23 mouse cellular contexts compared by ENCODE assay signal in the genomic region with DNA sequence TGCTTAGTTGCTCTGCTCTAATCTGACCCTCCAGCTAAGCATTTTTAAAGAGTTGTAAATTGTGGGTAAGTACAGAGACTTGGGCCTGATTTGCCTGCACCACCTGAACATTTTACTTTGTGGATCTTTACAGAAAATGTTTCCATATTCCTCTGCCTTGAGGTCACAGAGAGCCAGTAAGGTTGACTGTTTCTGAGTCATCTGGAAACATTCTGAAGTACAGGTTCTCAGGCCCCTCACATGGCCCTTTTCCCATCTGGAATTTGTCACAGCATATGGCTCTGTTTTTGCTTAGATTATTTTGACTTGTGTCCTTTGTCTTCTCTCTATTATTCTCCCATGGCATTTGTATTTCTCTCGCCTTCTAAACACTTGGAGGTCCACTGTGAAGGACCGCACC. TPM values are rescaled to one million over a fixed set of nuclear protein-coding genes. Genes with fewer than 3 reads are reported as not detected.
A peak's percentile ranks its signal among the peaks of the same experiment; 100 is the strongest.
DNase-seq lines count a peak whose midpoint lies in the region; ATAC-seq and TF ChIP-seq lines count a peak whose summit lies in the region.
"Had no signal": no experiment of that assay in that cellular context is flagged by ENCODE, and none has a peak within 500 bp of the region (broad histone marks: within the 10 kb centered on the region; RNA-seq: fewer than 3 reads in every experiment).

No protein-coding gene starts in this region.

- ATAC-seq in heart, embryonic 11.5 days (replicated peaks; ENCODE audit: insufficient number of reproducible peaks, low FRiP score, low TSS enrichment), result no peak
- no peak for ATAC-seq in erythroid progenitor cell, adult 5-6 weeks (replicated peaks; ENCODE audit: low FRiP score, poor library complexity, severe bottlenecking)
- ATAC-seq: forebrain, embryonic 14.5 days; forebrain, postnatal 0 days; hindbrain, embryonic 16.5 days; intestine, embryonic 15.5 days had no signal

- dilution Hi-C loops in CH12.LX (cut with MboI; ENCODE audit: extremely low pct_ligation_motif_present, extremely low pct_unique_long_range_greater_than_20kb, low sequenced_read_pairs), result no loop called here

- WGBS in heart, embryonic 11.5 days (ENCODE audit: insufficient replicate concordance), result 78% methylated on average over 2 of the region's 2 CpGs

- no peak overlapping the region for H3K4me2 ChIP-seq in heart, embryonic 11.5 days
- no peak overlapping the region for H3K4me2 ChIP-seq in CH12.LX (ENCODE audit: insufficient read depth, low read depth, poor library complexity, severe bottlenecking)
- H3K4me2 ChIP-seq: hindbrain, embryonic 13.5 days; intestine, embryonic 15.5 days had no signal

- H3K27ac ChIP-seq in heart, embryonic 11.5 days (ENCODE audit: low read depth, low read length), result no peak overlapping the region
- no peak overlapping the region for H3K27ac ChIP-seq in CH12.LX (ENCODE audit: insufficient read depth, low read depth)
- H3K27ac ChIP-seq: heart, adult 2 months; hindbrain, embryonic 10.5 days; hindbrain, embryonic 13.5 days; intestine, embryonic 15.5 days had no signal

- TF ChIP-seq EP300 in CH12.LX (IDR thresholded peaks at IDR 0.05; ENCODE audit: low read length), result peak; percentile 83

- intact Hi-C loops in left cerebral cortex, postnatal 14 days (cut with DNase I), result no loop called here

- H3K36me3 ChIP-seq in heart, embryonic 11.5 days (ENCODE audit: control insufficient read depth, insufficient read depth, low read length), result no peaks in the 10 kb centered on the region
- peaks cover 0 to 17% of the 10 kb centered on the region in 2 experiments for H3K36me3 ChIP-seq in CH12.LX (replicated peaks in 1 of 2; ENCODE audit: control insufficient read depth in 1 of 2, insufficient read depth in 1 of 2, low read length in 1 of 2)
- H3K36me3 ChIP-seq: hindbrain, embryonic 10.5 days; hindbrain, embryonic 13.5 days; intestine, embryonic 15.5 days had no signal

- peaks cover 2% of the 10 kb centered on the region; the same call in 1 of the 2 replicates for H3K4me1 ChIP-seq in heart, embryonic 11.5 days (ENCODE audit: control insufficient read depth, insufficient read depth, low read length)
- peaks cover 0 to 56% of the 10 kb centered on the region in 2 experiments; a peak in 3 of 4 replicates for H3K4me1 ChIP-seq in CH12.LX (ENCODE audit: control insufficient read depth in 1 of 2, insufficient read depth in 2 of 2)
- H3K4me1 ChIP-seq: hindbrain, embryonic 10.5 days; hindbrain, embryonic 13.5 days; intestine, embryonic 15.5 days had no signal

- no peaks in the 10 kb centered on the region; the same call in 1 of the 2 replicates for H3K9me3 ChIP-seq in heart, embryonic 11.5 days (replicated peaks; ENCODE audit: control insufficient read depth, low read length)
- H3K9me3 ChIP-seq in CH12.LX (replicated peaks; ENCODE audit: low read length), result peaks cover 3% of the 10 kb centered on the region
- H3K9me3 ChIP-seq: hindbrain, embryonic 10.5 days; hindbrain, embryonic 13.5 days; intestine, embryonic 15.5 days had no signal

- DNase-seq in heart, adult 11 months, result peak; percentile 23
- DNase-seq in 3T3-L1 (ENCODE audit: low read depth, low spot score), result peak; percentile 36
- DNase-seq in CH12.LX (ENCODE audit: extremely low read depth), result no peak
- DNase-seq in left cerebral cortex, postnatal 14 days (ENCODE audit: low spot score in 2 of 2), result no peak
- DNase-seq: adrenal gland, adult 2 months; adrenal gland, postnatal 14 days; cerebellum, adult 11-12 months; cerebellum, adult 8-10 months; cerebellum, postnatal 10 days; cerebellum, postnatal 36 days; forebrain, postnatal 0 days; gastrocnemius, postnatal 25 days; heart, adult 2 months; heart, postnatal 36 days; kidney, adult 11 months; kidney, adult 8-10 months had no signal

- no peak for TF ChIP-seq CTCF in CH12.LX (conservative IDR thresholded peaks at IDR 0.05 in 1 of 2, IDR thresholded peaks at IDR 0.05 in 1 of 2; ENCODE audit: low read depth in 2 of 2, low read length in 2 of 2)

- H3K79me2 ChIP-seq in CH12.LX (replicated peaks; ENCODE audit: control insufficient read depth, extremely low read depth, insufficient read depth, poor library complexity, severe bottlenecking), result peaks cover 66% of the 10 kb centered on the region

- H3K4me3 ChIP-seq in heart, embryonic 11.5 days (ENCODE audit: low read depth, low read length), result no peak overlapping the region
- no peak overlapping the region for H3K4me3 ChIP-seq in CH12.LX (replicated peaks in 1 of 3; ENCODE audit: low read depth in 2 of 3, low read length in 2 of 3, poor library complexity in 1 of 3)
- H3K4me3 ChIP-seq: heart, adult 2 months; hindbrain, embryonic 10.5 days; hindbrain, embryonic 13.5 days; intestine, embryonic 15.5 days had no signal

- H3K27me3 ChIP-seq in heart, embryonic 11.5 days (ENCODE audit: control insufficient read depth, insufficient read depth, low read length), result no peaks in the 10 kb centered on the region
- no peaks in the 10 kb centered on the region for H3K27me3 ChIP-seq in CH12.LX (replicated peaks)
- H3K27me3 ChIP-seq: hindbrain, embryonic 13.5 days; intestine, embryonic 15.5 days had no signal

- no peak overlapping the region for H3K9ac ChIP-seq in heart, embryonic 11.5 days (ENCODE audit: low read depth, low read length)
- no peak overlapping the region for H3K9ac ChIP-seq in CH12.LX (ENCODE audit: insufficient read depth, low read depth)
- H3K9ac ChIP-seq: forebrain, postnatal 0 days; hindbrain, embryonic 13.5 days; intestine, embryonic 15.5 days had no signal

- TF ChIP-seq POLR2A in CH12.LX (IDR thresholded peaks at IDR 0.05; ENCODE audit: low read depth, low read length), result no peak

- no peak for TF ChIP-seq RAD21 in CH12.LX (IDR thresholded peaks at IDR 0.05; ENCODE audit: low read depth, low read length)

- in situ Hi-C loops in CH12.LX (cut with MboI; ENCODE audit: low pct_ligation_motif_present, low pct_unique_long_range_greater_than_20kb, low sequenced_read_pairs), result no loop called here

TF ChIP-seq in CH12.LX, 34 proteins besides CTCF, POLR2A, EP300 and RAD21:
- peak; percentile 34; the same call in 1 of the 2 replicates for TF ChIP-seq BHLHE40 (IDR thresholded peaks at IDR 0.05; ENCODE audit: low read depth, low read length)
- TF ChIP-seq TBP (conservative IDR thresholded peaks at IDR 0.05; ENCODE audit: low read depth, low read length), result no peak
- 0 out of 2 replicates have a peak, but pooled peaks have one; percentile 27 for TF ChIP-seq TCF12 (IDR thresholded peaks at IDR 0.05; ENCODE audit: low read depth, low read length)
- no peak for TF ChIP-seq NRF1 (IDR thresholded peaks at IDR 0.05; ENCODE audit: low read depth, low read length)
- TF ChIP-seq JUND (conservative IDR thresholded peaks at IDR 0.05; ENCODE audit: low read depth, low read length), result peak; percentile 65; the same call in 1 of the 2 replicates
- peak; percentile 60 for TF ChIP-seq IRF4 (IDR thresholded peaks at IDR 0.05; ENCODE audit: low read depth, low read length)
- TF ChIP-seq ETS1 (conservative IDR thresholded peaks at IDR 0.05; ENCODE audit: low read depth, low read length), result peak; percentile 64
- no peak for TF ChIP-seq ELF1 (IDR thresholded peaks at IDR 0.05; ENCODE audit: low read depth, low read length)
TF ChIP-seq in CH12.LX: peak in this region for 5.

RNA-seq across cellular contexts. Expression of gene Sms, which starts 10.2 kb away (rescaled TPM):
- 74.5 and 75.4 TPM in 2 replicates for polyA plus RNA-seq in heart, embryonic 11.5 days (2014; fragmentation: Nextera tagmentation; extraction: Ambion mirVana)
- 90.4 and 102 TPM in 2 replicates for total RNA-seq in CH12.LX (2012; rRNA removed)
- 258 and 279 TPM in 2 replicates for total RNA-seq in CH12.LX (2014; rRNA removed)
- 180 and 187 TPM in 2 replicates for polyA plus RNA-seq in CH12.LX (2012; ENCODE audit: insufficient read length, low read depth)
- total RNA-seq in erythroid progenitor cell, adult 5-6 weeks (2015; ENCODE audit: low replicate concordance), result 7.6 and 12.6 TPM in 2 replicates
- 4.7 TPM in 1 of 2 replicates, not detected in the other for total RNA-seq in erythroid progenitor cell, adult 5-6 weeks (2017; ENCODE audit: low replicate concordance)
- total RNA-seq in left cerebral cortex, postnatal 14 days (2021), result 10 to 100 TPM; 69.9 to 72.2 TPM

Comparison
In these comparisons a context has a peak if more than half of its experiments do, and no peak if none do; other contexts are left out.
1. DNase-seq: peak in heart, adult 11 months (single experiment) and 3T3-L1 (single experiment); none in CH12.LX (single experiment) and left cerebral cortex, postnatal 14 days (0 of 2).
2. RNA of gene Sms, which starts 10.2 kb away (total RNA-seq): 90.4 to 279 TPM in CH12.LX and 69.9 to 72.2 TPM in left cerebral cortex, postnatal 14 days; 4.7 to 12.6 TPM in erythroid progenitor cell, adult 5-6 weeks; every median in the first group is over 4 times any median in the second.